Mouse (Mus musculus): Measurements from ENCODE around the gene Serpina10.
"Not testable (repeated sequence)": the region's sequence is repeated elsewhere in the genome, so short reads cannot be mapped to it uniquely, and the experiment has no call there.

The Serpina10 gene

DNA sequence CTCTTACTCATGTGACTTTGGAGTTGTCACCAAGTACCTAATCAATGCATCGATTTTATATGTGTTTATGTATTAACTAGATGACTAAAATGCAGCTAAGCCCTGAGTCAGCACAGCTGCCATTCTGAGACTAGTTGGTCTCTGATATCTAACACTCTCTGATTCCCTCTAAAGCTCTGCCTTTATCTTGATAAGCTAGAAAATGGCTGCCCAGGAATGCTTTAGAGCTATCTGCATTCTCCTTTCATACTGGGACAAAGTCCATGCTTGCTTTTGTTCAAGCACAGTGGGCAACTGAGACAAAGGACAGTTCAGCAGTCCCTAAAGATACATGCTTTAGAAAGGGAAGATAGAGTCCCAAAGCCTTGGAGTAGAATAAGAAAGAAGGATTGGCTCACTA lies 16.1 kb downstream of the Serpina10 start:
- CTCF ChIA-PET: no interaction called here

DNA sequence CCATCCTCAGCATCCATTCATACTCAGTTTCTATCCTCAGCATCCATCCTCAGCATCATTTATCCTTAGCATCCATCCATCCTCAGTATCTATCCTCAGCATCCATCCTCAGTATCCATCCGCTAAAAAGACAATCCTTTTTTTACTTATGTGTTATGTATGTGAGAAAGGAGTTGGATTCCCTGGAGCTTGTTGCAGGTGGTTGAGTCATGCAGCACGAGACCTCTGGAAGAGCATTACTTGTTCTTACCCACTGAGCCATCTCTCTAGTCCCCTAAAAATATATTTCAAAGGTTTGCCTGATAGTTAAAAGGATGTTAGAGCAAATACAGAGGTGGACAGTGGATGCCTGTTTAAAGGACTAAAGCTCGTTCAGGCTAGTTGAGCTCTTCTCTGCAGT lies 29.4 kb downstream of the Serpina10 start:
- CTCF ChIA-PET: no interaction called here

DNA sequence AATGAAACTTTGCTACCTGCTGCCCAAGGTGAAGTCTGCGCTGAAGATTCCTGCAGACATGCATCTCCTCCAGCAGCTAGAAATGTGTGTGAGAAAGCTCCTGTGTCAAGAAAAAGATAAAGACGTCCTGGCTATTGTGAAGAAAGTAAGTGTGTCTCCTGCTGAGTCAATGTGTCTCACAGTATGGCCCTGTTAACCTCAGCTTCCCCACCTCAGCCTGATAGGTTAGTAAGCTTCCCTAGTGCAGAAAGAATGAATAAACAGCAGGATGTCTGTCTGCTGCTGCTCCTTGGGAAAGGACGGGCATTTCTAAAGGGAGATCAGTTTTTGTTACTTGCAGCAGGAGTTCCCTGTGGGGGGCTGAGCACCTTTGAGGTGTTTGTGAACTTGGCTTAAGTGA lies 30.9 kb downstream of the Serpina10 start:
- CTCF ChIA-PET: no interaction called here

DNA sequence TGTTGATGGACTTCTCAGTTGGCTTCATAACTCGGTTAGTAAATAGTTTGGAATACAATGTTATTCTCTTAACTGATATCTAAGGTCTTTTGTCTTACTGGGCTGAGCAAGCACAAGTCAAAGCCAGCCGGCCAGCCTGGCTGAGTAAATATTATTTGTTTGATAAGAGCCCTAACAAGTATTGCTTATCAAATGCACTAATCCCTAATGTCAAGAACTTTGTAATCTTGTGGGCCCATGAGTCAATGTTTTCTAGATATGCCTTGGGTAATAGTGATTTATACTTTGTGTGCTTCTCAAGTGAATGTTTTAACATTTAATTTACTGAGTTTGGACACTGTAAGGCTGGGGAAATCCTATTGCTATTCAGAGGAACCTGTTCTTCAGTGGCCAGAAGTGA lies 32.8 kb downstream of the Serpina10 start:
- CTCF ChIA-PET: no interaction called here

DNA sequence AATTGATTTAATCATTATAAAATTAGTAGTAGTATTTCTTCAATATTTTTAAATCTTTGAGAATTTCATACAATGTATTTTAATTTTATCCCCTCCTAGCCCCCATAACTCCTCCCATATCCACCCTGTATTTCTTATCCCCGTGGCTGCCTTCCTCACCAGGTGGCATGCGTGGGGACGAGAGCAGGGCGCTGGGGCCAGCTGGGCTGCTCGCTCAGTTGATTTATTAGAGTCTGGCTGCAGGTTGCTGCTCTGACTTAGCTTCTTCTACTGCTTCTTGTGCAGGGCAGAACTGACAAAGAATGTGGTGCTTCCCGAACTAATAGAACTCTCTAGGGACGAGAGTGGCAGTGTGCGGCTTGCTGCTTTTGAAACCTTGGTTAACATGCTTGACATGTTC lies 47.5 kb downstream of the Serpina10 start:
- CTCF ChIA-PET: no interaction called here

DNA sequence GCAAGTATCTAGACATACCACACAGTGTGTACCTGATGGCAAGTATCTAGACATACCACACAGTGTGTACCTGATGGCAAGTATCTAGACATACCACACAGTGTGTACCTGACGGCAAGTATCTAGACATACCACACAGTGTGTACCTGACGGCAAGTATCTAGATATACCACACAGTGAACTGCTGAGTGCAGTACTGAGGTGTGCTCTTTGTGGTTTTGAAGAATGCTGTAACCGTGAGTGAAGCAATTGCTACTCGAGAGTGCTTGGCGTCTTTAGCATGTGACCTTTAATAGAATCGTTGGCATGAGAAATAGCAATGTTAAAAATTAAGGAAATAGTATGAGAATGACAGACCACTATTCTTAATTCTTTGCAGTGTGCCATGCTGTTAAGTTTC lies 53.1 kb downstream of the Serpina10 start:
- CTCF ChIA-PET: not testable (repeated sequence)

DNA sequence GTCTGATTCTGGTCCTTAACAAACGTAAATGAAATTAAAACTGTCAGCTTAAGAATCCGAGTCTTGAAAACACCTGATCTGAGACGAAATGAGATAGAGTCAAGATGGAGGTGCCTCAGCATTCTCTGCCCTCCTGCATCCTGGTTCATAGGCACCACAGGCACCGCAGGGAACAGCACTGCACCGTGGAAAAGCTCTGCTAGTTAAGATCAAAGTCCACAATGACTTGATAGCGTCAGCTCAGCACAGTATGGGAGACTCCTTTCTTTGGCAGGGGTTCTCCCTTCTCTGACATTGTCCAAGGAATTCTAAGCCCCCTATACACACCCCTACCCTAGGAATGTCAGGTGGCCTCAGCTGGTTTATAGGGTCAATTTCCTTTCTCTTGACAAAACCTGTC lies 61.6 kb downstream of the Serpina10 start:
- CTCF ChIA-PET: no interaction called here

DNA sequence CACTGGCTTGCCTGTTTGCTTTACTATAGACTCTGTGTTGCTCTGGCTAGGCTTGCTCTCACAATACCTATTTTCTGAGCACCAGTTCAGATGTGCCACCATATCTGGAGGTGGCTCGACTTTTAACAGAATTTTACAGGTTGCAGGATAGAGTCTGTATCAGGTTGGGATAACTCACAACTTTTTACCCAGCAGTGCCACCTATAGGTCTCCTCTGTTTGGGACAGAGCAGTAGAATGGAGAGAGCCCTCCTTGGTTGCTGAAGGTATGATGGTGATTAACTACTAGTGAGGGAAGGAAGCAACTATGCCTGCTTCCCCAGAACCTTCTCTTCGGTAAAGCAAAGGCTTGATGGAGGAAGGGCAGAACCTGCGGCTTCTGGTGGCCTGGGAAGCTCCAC lies 64.1 kb downstream of the Serpina10 start:
- CTCF ChIA-PET: no interaction called here

DNA sequence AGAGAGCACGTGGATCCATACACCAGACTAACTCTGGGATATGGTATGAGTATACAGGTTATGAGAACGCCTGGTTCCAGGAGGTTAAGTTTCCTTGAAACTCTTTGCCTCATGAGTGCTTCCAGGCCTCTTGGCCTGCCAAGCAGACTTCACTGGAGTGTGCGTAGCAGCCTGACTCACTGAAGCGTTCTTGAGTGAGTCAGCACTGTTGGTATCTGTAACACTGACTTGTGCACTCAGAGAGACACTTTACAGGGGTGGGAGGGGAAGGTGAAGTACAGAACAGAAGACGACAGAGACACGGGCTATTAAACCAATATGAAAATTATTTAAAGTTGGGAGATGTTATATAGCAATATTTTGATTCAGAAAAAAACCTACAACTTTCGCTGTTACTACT lies 66.1 kb downstream of the Serpina10 start:
- CTCF ChIA-PET: no interaction called here

Measured in spleen, embryonic (tissue).